Mouse (Mus musculus): ENCODE data around the gene Ip6k1.

Gene Ip6k1

GRCm38 (mm10) chr9:108001922-108002770 lies at the start of gene Ip6k1:
Gene Ip6k1, plus strand, starts transcription at chr9:108002501.
- peak; percentile 98 to 99 for DNase-seq

- no peak for DNase-seq
These were observed 46.5 kb upstream of the Ip6k1 start for GRCm38 (mm10) chr9:107955613-107956289.

DNA sequence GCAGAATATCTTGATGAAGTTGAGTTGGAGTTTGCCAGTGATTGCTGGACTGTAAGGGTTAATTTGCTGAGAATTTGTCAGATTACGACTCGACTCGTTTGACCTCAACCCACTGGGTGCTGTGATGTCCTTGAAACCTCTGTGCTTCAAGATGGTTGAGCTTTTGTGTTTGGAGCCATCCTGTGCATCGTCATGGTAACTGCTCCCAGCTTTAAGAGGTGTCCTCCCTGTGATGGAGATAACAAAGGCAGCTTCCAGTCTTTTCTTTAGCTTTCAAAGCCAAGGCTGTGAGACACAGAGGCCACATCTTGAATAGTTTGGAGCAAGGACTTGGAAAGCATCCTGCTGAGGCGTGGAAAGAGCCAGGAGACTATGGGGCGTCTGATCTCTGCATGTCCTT lies 45.2 kb upstream of the Ip6k1 start:
- DNase-seq, result no peak

GRCm38 (mm10) chr9:107959896-107960295 lies 42.4 kb upstream of the Ip6k1 start:
- no peak for DNase-seq

DNA sequence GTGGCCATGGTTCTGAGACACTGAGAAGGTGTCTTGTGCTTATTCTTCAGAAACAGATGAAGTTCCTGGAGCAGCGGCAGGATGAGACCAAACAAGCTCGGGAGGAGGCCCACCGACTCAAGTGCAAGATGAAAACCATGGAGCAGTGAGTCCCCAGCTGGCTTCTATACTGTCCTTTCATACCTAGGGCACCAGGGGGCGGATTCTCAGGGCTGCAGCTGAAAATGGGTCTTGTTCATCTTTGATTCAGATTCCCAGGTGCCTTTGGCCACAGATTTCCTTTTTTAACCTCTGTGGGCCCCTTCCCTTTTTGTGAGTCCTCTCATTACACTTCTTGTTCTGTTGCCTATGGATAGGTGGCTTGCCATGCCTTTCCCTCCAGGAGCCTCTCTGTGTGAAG lies 41.4 kb upstream of the Ip6k1 start:
- DNase-seq, result peak; percentile 32 to 42

DNA sequence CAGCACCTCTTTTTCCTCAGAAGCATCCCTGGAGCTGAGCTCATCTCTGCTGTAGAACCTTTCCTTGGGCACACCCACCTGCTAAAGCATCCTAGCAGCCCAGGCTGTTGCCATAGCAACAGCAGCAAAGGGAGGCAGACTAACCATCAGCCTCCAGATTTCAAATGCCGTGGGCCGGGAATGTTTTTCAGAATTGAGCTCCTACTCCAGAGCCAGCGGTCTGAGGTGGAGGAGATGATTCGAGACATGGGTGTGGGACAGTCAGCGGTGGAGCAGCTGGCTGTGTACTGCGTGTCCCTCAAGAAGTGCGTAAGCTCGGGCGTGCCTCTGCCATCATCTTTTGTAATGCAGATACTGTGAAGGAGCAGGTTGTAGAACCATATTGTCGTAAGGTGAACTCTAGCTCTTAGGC lies 40.9 kb upstream of the Ip6k1 start:
- no peak for DNase-seq

DNA sequence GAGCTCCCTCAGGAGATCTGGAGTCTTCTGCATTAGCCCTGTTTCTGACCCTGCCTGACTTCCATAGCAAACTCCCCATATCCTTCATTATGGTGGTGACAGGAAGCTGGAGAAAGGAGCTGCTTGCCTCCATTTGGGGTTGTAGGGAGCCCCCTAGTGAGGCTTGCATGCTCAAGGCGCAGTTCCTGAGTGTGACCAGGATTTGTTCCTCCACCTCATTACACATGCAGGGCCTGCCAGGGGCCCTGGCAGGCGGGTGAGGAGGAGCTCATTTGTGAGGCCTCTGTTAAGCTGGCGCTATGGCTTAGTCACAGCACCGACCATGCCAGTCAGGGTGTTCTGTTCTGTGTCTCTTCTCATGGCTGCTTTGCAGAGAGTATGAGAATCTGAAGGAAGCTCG lies 40.4 kb upstream of the Ip6k1 start:
- DNase-seq, result no peak

DNA sequence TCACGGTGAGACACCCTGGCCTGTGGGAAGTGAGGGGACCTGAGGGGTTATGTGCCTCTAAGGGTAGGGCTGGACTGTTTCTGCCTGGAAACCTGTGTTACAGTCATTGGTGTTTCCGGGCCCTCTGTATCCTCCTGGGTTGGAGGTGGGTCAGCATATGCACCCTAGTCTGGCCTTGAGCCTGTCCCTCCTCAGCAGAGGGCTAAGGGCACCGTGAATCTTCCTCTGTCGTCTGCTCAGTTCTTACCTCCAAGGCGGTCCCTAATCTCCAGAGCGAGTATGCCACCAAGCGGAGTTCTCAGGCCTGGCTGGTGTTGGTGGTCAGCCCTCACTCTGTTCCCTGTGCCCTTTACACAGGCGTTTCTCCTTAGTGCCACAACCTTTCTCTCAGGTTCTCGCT lies 39.4 kb upstream of the Ip6k1 start:
- no peak for DNase-seq

GRCm38 (mm10) chr9:107963700-107964099 lies 38.6 kb upstream of the Ip6k1 start:
- DNase-seq, result peak; percentile 80 to 81

DNA sequence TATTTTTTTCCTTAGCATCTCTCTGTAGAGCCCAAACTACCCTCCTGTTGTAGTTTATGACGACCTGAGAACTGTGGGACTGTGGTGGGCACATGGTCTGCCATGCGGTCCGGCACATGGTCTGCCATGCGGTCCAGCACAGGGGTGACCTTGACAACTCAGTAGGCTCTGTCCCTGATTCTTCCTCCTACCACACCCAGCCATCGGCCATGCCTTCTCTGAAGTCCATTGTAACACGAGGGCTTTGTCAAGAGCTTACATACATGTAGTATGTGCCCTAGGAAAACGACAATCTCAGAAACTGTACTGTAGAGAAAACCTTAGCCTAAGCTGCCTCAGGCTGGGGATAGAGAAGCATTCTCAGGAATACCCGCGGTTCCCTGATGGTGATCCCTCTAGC lies 37.6 kb upstream of the Ip6k1 start:
- no peak for DNase-seq

GRCm38 (mm10) chr9:107966676-107967075 lies 35.6 kb upstream of the Ip6k1 start:
- no peak for DNase-seq

GRCm38 (mm10) chr9:107967437-107967836 lies 34.9 kb upstream of the Ip6k1 start:
- no peak for DNase-seq

- DNase-seq, result no peak
These were observed 33.8 kb upstream of the Ip6k1 start for GRCm38 (mm10) chr9:107968531-107968930.

DNA sequence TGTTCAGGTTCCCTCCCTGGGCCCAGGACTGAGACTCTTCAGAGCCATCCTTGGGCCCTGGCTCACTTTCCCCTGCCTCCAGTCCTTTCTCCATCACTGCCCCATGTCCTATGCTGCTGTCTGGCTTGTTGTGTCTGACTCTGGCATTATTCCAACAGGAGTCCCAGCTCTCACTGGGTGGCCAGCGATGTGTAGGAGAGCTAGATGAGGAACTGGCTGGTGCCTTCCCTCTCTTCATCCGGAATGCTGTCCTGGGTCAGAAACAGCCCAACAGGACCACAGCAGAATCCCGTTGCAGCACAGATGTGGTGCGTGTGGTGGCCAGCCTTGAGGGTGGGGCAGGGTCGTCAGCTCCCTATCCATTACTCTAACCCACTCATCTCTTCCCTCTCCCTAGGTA lies 32.0 kb upstream of the Ip6k1 start:
- no peak for DNase-seq

DNA sequence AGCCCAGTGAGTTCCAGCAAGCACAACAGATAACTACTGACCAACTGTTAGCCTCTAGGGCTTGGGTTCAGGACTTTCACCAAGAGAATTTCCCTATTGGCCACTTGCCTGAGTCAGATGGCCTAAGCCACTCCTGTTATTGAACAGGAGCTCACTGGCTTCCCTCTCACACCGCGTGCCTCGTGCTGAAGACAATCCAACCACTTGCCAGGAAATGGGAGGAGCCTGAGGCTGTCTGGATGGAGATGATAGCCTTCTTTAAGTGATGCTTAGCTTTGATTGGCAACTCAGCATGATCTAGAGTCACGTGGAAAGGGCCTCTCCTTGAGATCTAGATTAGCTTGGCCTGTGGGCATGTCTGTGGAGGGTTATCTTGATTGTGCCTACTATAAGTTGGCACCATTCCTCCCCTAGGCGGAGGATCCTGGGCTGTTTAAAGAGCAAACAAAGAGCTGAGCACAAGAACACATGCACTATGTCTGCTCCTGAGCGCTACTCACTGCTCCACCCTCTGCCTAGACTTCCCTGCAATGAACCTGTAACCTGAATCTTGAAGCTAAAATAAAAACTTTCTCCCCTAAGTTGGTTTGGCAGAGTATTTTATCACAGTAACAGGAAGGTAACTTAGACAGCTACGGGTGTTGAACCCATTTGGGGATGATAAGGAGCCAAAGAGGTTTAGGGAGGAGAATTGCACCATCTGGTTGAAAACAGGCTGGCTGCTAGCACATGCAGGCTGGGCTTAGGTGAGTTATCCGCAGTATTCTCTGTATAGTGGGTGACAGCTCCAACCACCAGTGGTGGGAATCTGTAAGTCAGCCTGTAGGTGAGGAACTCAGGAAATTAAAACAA lies 30.4 kb upstream of the Ip6k1 start:
- no peak for DNase-seq

- peak; percentile 14 to 17 for DNase-seq
These were observed 27.7 kb upstream of the Ip6k1 start for GRCm38 (mm10) chr9:107974491-107975171.

GRCm38 (mm10) chr9:107975399-107976386 lies 26.6 kb upstream of the Ip6k1 start, which contains the start of gene Uba7:
Gene Uba7, plus strand, starts transcription at chr9:107975505.
- peak; percentile 57 to 60 for DNase-seq

GRCm38 (mm10) chr9:107978815-107979214 lies 23.5 kb upstream of the Ip6k1 start:
- DNase-seq, result no peak

- no peak for DNase-seq
These were observed 20.4 kb upstream of the Ip6k1 start for GRCm38 (mm10) chr9:107981684-107982605.

GRCm38 (mm10) chr9:107982681-107983346 lies 19.5 kb upstream of the Ip6k1 start, which contains the start of gene Gm20661:
Gene Gm20661, plus strand, starts transcription at chr9:107983058.
- DNase-seq, result peak; percentile 21 to 32
